Mouse (Mus musculus) gastrocnemius, postnatal 10 days (tissue): ENCODE measurements around the gene Mrgpre. TPM values are rescaled to one million over a fixed set of nuclear protein-coding genes. Genes with fewer than 3 reads are reported as not detected.

Experiments
- DNase-seq: peaks from one replicate; pipeline ENCODE4 v3.0.0; 2021; ENCODE audit warnings: mixed read lengths
- total RNA-seq, 2 experiments: library from RNA; stranded (reverse); gene quantifications; 2 replicates each; pipeline ENCODE4 v1.2.3; 2021

The Mrgpre gene
- total RNA-seq, 2 experiments from 2014 or later, result 1.2 to 1.5 TPM

DNA sequence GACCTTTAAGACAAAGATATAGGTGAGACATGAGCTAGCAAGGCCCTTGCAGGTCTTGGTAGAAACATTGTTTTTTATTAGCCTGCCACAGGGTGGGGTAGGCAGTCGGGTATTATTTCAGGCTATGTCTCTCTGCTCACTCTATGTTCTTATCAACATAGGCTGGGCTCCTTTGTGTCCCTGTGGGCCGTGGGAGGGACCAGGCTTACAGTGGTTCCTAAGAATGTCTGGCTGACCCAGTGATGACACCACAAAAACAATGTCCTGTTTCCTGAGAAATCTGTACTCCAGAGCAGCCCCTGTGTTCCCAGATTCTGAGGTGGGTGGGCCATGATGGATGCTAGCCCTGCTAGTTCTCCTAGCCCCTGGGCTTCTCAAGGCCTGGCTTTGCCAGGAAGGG, 6.9 kb downstream of the Mrgpre start:
- no peak for DNase-seq

DNA sequence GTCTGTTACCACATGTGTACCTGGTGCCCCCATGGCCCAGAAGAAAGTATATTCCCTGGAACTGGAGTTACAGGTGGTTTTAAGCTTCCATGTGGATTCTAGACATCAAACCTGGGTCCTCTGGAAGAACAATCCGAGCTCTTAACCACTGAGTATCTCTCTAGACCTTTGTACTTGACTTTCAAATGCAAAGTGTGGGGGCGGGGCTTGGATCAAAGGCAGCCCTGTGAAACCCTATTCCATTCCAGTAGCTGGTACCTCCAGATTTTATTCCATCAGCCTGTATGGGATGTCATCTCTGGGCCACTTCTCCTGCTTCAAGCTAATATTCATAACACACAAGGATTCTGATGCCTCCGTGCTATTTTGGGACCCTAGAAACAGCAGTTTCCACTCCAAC, 8.2 kb downstream of the Mrgpre start:
- no peak for DNase-seq

DNA sequence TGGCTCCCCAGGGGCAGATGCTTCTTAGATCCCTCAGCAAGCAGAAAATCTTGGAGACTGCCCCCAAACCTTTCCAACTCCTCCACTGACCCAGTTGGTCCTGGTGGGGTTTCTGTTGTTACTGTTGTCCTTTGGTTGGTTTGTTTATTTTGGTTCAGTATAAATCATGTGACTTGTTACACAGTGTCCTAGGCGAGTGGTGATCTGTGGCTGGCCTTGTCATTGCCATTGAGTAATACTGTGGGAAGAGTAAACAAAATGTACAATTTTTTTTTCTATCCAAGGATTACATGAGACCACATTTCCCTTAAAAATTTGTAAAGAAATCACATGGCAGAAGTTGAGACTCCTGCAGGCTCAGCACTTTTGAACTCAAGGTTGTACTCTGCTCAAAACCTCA, 14.8 kb downstream of the Mrgpre start:
- DNase-seq, result no peak

DNA sequence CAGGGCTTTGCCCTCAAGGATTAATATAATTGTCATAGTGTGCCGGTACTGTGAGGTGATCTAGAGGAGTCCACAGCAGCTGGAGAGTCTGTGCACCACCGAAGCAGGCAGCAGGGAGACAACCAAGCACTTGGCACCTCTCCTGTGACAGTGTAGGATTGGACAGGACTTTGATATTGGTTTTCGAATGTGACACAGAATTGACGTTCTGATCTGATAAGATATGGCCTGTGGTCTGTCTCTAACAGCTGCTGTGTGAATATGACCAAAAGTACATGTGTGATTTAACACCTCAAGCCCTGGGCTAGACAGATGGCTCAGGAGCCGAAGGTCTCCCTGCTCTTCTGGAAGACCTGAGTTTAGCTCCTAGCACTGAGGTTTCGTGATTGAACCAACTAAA, 16.0 kb downstream of the Mrgpre start:
- no peak for DNase-seq

DNA sequence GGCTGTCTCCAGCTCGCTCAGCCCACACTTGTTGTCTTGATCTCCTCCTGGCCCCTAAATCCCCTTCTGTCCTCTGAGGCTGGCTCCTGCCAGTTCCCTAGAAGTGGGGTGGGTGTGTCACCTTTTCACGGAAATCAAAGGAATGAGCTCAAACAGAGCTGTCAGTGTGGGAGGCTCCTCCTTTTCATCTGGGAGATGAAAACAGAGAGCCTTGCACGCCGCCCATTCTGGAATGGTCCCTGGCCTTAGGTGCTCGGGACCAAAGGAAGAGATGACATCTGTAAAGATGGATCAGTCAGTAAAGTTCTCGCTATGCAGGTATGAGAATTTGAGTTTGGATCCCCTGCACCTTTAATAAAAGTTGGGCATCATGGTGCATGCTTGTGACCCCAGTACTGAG, 17.4 kb downstream of the Mrgpre start, which contains the start of gene Mrgprg:
Gene Mrgprg, minus strand, starts transcription at position 101 of the 400 bp plus-strand sequence.
- no peak for DNase-seq

DNA sequence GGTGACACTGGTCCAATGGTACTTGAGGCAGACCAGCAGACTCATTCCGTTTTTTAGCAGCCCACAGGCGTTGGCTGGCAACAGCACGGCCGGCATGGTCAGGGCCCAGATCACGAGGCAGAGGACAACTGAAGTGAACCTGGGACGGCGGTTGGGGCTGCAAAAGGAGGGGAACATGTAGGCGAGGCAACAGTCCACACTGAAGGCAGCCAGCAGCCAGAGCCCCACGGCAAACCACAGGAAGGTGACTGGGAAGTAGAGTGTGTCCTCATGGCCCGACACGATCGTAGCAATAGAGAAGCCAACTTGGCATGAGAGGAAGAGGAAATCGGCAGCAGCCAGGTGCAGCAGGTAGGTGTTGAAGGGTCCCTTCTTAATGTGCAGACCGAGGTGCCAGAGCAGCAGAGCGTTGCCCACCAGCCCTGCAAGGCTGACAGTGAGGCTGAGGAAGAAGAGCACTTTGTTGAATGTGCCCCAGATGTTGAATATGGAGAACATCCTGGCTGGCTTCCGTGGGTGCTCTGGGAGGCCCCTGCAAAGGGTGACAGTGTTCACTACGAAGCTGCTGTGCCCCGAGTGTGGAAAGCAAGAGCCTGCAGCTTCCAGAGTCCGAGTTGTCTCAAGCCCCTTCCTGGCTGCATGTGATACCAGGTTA, 19.3 kb downstream of the Mrgpre start:
- no peak for DNase-seq

DNA sequence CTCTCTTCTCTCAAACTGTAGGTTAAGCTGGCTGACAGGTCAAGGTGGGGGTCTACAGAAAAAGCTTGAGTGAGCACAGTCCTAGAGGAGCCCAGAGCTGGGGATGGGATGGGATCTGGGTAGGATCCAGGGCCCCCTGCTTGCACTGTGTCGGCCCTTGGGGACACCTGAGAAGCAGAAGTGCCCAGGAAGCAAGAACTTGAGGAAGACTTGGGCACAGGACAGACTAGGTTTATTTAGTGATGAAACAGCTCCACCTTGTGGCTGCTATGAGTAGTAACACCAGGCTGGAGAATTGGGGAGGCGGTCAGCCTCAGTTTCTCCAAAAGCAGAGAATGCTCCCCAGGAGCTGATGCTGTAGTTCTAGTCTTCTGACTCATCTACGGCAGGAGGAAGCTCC, 20.5 kb downstream of the Mrgpre start:
- DNase-seq, result no peak

DNA sequence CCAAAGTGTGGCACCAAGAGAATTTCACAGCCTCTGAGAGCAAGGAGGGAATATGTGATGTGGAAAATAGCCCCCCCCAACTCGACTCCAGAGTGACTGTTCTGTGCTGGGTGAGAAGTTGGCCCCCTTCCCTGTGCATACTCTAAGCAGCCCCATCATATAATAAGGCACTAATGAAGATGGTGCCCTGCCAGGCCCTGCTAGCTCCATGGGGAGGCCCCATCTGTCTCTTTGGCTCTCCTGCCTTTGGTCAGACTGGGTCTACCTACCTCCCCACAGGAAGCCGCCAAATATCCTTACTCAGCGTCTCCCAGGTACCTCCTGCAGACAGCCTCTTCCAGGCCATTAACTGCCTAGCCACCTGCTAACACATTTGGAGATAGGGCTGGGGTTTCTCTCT, 25.3 kb downstream of the Mrgpre start:
- DNase-seq, result no peak

DNA sequence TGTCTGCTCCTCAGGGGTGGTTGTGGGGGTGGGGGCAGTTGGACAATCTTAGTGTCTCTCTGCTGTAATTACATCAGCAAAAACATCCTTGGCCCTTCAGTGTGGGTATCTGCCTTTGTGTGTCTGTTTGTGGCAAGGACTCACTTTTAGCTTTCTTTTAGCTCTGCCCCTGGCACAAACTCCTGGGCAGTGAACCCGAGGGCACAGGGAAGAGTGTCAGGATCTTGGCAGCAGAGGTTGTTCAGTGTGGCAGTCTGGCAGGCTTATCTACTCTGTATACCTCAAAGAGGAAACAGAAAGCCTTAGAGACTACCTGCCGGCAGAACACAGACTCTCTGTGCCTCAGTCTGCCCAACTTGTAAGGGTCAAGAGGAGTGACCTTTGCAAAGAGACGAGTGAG, 26.6 kb downstream of the Mrgpre start:
- no peak for DNase-seq

DNA sequence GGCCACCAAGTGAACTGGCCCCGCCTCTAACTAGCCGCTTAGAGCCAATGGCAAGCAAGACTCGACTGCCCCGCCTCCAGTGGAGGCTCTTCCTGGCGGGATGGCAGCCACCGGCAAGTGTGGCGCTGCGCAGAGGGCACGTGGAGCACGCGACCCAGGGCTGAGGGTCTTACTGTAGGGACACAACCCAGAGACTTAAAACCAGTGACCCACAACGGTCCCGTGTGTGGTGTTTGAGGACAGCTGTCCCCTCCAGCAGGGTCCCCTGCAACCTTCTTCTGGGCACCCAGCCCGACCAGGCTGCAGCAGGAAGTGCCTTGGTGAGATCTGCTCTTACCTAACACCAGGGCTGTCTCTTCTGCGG, 27.3 kb downstream of the Mrgpre start:
- peak; percentile 65 for DNase-seq

DNA sequence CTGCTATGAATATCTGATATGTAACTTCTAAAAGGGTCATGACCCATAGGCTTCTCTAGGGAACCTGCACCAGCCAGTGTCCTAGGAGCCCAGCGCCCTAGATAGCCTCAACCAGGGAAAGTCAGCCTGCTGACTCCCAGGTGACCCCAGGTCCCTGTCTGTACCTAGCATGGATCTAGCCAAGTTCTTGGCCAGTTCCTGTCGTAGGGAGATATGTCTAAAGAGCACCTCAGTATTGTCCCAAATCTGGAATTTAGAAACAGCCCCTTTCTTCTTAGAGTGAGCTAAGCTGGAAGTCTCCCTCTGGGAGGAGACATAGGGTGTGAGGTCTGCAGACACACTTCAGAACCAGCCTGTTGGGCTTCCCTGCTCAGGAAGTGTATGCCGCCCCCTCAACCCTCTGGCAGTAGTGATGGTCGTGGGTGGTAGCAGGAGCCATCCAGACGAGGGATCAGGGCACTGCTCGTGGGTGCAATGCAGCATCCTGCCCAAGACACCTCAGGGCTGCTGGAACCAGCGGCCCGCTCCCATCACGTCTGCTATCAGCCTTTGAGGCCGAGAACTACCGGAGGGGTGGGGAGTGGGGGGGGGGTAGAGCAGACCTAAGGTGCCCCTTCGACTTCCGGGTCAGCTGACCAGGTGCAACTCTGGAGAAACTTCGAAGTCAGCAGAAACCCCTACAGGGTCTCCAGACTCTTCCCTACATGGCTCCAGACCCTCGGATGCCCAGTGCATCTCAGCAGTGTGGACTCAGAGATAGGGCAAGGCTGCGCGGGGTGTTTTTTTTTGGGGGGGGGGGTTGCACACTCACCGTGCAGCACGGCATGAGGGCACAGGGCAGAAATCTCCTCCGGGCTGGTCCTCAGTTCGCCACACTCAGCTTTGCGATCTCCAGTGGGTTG, 27.9 kb downstream of the Mrgpre start, which contains the start of gene Osbpl5:
Gene Osbpl5, minus strand, starts transcription at position 861 of the 902 bp plus-strand sequence.
- DNase-seq, result no peak

DNA sequence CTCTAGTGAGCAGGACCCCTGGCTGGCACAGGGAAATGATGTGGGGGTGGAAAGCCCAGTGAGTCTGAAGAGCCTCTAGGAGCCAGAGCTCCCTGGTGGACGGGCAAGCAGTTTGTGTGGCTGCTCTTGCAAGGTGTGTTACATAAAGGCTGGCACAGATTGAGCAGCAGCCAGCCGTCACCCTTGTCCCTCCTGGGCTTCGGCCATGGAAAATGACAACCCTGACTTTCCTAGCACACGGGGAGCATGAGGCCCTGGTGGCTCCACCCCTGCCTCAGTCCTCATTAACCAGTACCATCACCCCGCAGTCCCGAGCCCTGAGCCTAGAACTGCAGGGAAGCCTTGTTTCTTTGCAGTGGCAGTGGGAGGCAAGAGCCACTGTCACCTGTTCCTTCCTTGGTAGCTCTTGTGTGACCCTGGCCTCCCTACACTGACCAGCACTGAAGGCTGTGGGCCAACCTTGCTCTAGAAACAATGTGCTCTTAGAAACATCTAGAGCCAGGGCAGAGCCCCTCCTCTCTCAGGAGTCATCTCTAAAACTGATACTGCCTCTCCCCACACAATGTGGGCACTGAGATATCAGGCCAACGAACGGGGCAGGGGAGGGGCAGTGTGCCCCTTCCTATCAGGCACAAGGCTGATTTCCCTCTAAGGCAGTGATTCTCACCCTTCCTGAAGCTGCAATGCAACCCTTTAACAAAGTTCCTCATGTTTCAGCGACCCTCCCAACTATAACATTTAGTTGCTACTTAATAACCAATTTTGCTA, 28.8 kb downstream of the Mrgpre start:
- DNase-seq, result no peak

DNA sequence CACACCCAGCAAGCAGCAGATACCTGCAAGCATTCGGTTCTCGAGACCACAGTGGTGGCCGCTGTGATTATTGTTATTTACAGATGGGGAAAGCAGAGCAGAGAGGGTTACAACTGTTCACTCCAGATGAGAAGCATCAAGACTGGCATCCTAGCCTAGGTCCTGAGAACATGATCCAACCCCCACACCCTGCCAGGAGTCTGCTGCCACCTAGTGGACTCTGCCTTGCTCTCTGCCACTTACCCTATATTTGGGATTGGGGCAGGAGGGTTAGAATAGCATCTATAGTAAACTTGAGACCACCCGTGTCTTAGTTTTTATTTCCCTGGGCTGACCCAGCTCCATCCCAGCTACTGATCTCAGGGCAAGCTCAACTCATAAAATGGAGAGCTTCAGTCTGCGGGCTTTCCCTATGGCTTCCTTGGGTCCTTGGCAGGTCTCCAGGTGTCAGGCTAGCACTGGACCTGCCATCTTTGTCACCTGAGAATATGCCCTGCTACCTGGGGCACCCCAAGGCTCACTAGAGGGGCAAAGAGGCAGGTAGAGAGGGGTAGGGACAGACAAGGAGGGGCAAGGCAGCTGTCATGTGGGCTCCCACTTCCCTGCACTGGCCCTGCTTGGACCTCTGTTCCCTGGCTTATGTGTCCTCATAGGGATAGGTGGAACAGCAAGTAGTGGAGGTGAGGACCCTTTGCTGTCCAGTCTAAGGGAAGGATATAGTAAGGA, 30.1 kb downstream of the Mrgpre start:
- peak; percentile 72 for DNase-seq

DNA sequence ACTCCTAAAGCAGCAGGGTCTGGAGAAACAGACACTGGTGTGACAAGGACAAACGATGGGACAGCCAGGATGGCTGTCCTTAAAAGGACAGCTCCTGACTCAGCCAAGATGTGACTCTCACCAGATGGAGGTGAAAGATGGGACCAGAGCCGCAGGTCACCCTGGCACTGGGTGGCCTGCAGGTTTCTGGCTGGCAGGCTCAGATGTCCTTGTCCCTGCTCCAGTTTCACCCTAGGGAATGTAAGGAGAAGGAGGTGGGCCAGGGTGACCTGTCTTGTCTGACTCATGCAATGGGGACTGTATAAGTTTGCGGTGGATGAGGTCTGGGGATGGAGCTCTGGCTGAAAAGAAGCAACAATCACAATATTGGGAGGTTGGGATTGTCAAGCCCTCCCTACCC, 31.7 kb downstream of the Mrgpre start:
- DNase-seq, result no peak

DNA sequence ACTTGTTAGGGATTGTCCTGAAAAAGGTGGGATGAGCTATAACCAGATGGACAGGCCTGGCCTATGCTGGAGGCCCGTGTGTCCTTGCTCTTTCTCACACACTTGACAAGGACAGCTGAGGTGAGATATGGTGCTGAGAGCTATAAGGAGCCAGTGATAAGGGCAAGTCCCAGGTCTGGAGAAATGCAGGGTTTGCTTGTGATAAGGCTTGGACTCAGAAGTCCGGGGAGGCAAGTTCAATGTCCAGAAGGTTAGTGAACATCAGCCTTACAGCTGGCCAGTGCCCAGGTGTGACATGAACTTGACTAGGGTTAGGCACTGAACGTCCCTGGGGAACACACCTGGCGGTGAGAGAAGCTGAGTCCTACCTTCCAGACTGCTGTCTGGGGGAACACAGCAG, 32.2 kb downstream of the Mrgpre start:
- no peak for DNase-seq

DNA sequence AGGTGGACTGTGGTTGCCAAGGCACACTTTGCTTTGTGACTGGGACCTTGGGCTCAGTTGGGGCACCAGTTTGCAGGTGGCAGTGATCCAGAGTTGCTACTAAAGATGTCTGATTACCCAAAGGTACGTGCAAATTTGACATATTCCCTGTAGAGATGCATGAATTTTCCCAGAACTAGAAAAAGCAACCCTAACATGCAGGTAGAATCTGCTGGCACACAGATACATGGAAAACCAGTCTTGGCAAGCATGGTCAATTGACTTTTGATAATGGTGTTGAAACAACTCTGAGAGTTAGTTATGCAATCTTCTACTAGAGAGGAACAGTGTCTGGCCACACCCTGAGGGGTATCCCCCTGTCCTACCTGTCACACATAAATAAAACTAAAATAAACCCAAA, 32.9 kb downstream of the Mrgpre start:
- no peak for DNase-seq

DNA sequence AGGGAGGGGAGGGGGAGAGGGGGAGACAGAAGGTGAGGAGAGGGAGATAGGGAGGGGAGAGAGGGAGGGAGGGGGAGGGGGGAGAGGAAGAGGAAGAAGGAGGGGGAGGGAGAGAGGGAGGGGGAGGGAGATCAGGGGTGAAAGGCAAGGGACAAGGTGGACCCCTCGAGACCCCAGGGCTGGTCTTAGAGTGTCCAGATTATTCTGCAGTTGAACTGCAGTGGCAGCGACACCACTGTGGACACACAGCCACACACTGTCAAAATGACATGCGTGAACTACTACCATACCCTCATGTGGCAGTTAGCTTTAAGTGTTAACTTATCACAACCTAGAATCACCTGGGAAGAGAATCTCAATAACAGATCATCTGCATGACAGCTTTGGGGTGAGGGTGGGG, 35.3 kb downstream of the Mrgpre start:
- no peak for DNase-seq

DNA sequence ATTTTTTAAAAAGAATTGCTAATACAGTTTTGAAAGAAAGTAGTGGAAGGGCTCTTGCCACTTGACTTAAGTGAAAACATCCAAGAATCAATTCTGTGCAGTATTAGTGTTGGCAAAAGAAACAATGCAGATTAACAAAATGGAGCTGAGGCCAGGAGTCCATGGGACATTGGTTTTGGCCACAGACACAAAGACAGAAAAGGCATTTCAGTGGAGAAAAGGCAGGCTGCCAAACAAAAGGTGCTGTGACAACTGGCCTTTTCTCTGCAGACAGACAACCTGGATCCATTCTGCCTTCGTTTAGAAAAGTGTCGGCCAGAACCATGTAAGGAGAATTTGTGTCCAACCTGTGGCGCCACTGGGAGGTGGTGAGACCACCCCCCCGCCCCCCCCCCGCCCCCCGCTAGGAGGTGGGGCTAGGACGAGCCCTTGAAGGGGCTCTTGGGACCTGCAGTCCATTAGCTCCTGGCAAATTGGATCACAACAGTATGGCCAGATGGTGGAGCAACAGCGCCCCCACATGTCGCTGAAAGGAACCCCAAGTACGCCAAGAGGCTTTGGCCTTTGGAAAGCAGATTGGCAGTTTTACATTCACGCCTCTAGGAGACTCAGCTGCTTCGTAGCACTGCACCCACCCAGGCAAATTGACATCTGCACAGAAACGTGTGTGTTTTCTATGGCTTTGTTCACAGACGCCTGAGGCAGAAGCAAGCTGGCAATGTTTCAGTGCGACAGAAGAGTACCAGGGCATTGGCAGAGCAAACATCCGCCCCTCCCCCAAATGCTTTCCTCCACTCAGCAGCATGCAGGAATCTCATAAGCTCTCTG, 36.0 kb downstream of the Mrgpre start:
- DNase-seq, result peak; percentile 91

DNA sequence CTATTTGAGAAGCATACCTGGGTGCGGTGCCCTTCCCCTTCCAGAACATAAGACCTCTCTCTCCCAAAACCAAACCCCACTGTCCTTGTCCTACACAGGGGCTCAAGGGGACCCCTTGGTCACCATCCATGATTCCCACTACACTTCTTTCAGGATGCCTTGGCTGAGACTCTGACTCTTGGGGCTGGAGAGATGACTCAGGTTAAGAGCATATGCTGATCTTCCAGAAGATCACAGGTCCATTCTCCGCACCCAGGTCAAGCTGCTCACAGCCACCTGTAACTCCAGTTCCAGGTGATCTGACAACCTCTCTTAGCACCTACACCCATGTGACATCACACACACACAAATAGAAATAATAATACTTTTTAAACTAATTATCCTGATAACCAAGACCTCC, 43.6 kb downstream of the Mrgpre start:
- no peak for DNase-seq

DNA sequence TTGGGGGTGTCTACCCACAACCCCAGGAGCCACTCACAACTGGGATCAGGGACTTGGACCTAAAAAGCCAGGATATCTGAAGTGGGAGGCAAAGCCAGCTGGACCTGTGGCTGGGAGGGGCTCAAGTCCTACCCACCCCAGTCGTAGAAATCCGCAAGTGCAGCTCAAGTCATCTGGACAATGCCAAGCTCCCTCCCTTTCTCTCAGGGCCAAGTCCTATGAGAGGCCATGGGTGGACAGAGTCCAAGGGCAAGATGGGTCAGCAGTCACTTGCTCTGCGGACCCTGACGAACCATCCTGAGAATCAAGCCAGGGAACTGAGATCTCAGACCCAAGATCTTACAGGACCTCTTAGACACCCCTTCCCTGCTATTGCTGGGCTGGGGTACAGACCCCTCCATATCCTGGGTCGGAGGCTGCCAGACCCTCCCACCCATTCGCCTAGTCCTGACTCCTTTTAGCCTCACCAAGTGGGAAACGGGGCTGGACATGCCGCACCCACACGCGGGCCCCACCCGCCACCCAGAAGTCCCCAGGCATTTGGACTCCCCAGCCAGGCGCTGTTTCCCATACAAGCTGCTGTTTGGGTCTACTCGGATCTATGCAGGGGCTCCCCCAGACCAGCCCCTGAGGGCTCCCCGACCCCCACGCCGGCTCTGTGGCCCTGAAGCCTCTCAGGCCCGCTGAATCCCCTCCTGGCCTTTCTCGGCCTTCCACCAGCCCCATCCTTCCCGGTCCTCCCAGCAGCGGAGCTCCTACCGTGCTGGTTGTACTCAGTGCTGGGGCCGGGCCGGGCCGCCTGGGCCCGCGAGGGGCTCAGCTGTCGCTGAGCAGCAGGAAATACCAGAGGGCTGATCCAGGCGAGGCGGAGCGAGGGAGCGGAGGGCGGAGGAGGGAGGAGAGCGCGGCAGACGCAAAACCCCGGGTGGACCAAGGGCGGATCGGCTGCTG, 44.5 kb downstream of the Mrgpre start:
- DNase-seq, result peak; percentile 89
